Mouse (Mus musculus) bone marrow, adult 2 months (tissue): ENCODE data around the gene Chrna10. TPM values are rescaled to one million over a fixed set of nuclear protein-coding genes. Genes with fewer than 3 reads are reported as not detected.
A peak's percentile ranks its signal among the peaks of the same experiment; 100 is the strongest.

Experiments used
- H3K27ac ChIP-seq: fragments of 200-500 bp; 2 replicates; pipeline ENCODE4 v1.5.1; 2012; ENCODE audit warnings: low read depth, mild to moderate bottlenecking, control low read depth, inconsistent platforms, low read length; ENCODE audit not compliant: control insufficient read depth, poor library complexity, insufficient read depth
- H3K4me1 ChIP-seq: fragments of 200-500 bp; 2 replicates; pipeline ENCODE4 v1.6.1; 2011; ENCODE audit warnings: low read length; ENCODE audit not compliant: control insufficient read depth, insufficient read depth
- H3K4me3 ChIP-seq: fragments of 200-500 bp; replicated peaks from 2 replicates; pipeline ENCODE3; 2011; ENCODE audit warnings: mild to moderate bottlenecking, low read depth, low read length, control low read depth; ENCODE audit not compliant: control insufficient read depth
- CTCF ChIP-seq: fragments of 200-500 bp; IDR thresholded peaks from 2 replicates; pipeline ENCODE4 v1.5.1; 2011; ENCODE audit warnings: low read length, control low read depth; ENCODE audit not compliant: control insufficient read depth, insufficient read depth
- POLR2A ChIP-seq: fragments of 200-500 bp; IDR thresholded peaks from 2 replicates; pipeline ENCODE4 v1.6.1; 2011; ENCODE audit warnings: low read depth, mild to moderate bottlenecking, control low read depth, low read length, borderline replicate concordance; ENCODE audit not compliant: control insufficient read depth
- WGBS: fragments of 180-500 bp; shearing (Covaris S2); methylation state at CpG from one replicate; pipeline ENCODE4 v1.1.7; 2018; 5-methylcytosine and 5-hydroxymethylcytosine counted together
- polyA plus RNA-seq: library from polyadenylated mRNA; stranded (reverse); fragments of >200 nt; gene quantifications from 2 replicates; pipeline ENCODE4 v1.2.4, GENCODE M21; 2011; ENCODE audit warnings: low replicate concordance; ENCODE audit not compliant: missing spikeins, insufficient read depth, insufficient read length

Gene Chrna10
- polyA plus RNA-seq, 1 experiment = not detected

- Histone ChIP-seq H3K4me1 (peaks cover 1% of the 10 kb centered on the region), H3K27ac (no peak overlapping the region), H3K4me3 (peak overlapping the region; percentile 48)
- TF ChIP-seq CTCF (no peak), POLR2A (no peak)
- 9% methylated on average over 30 of the region's 30 CpGs for WGBS
These were observed 16.6 kb downstream of the Chrna10 start for GRCm38 (mm10) chr7:102099760-102100661.

- Histone ChIP-seq H3K4me1 (no peaks in the 10 kb centered on the region), H3K27ac (no peak overlapping the region), H3K4me3 (no peak overlapping the region)
- TF ChIP-seq CTCF (no peak), POLR2A (no peak)
- 69% methylated on average over 4 of the region's 4 CpGs for WGBS
These were observed 29.3 kb downstream of the Chrna10 start for GRCm38 (mm10) chr7:102087336-102087735.

- 88% methylated on average over 26 of the region's 26 CpGs for WGBS
- Histone ChIP-seq H3K27ac (no peak overlapping the region), H3K4me3 (no peak overlapping the region), H3K4me1 (no peaks in the 10 kb centered on the region)
- no peak for TF ChIP-seq POLR2A
- no peak for TF ChIP-seq CTCF
These were observed 32.5 kb downstream of the Chrna10 start for GRCm38 (mm10) chr7:102084041-102084696.

- WGBS = 66% methylated on average over 5 of the region's 5 CpGs
- TF ChIP-seq POLR2A (no peak), CTCF (no peak)
- no peak within 1 kb of the TSS for H3K27ac ChIP-seq
These were observed 33.8 kb downstream of the Chrna10 start, which contains the start of gene Trpc2 for GRCm38 (mm10) chr7:102082816-102083215. TSS of gene Trpc2 (plus strand) at chr7:102083116.

GRCm38 (mm10) chr7:102081784-102082183, 34.8 kb downstream of the Chrna10 start:
- WGBS = 93% methylated on average over 5 of the region's 5 CpGs
- no peak overlapping the region for H3K4me3 ChIP-seq
- TF ChIP-seq CTCF (no peak), POLR2A (no peak)
- H3K4me1 ChIP-seq = no peaks in the 10 kb centered on the region
- no peak overlapping the region for H3K27ac ChIP-seq

More at GRCm38 (mm10) chr7:102082816-102083215, 33.8 kb downstream of the Chrna10 start, which contains the start of gene Trpc2:
- H3K4me1 ChIP-seq = no peaks in the 10 kb centered on the region
- no peak within 1 kb of the TSS for H3K4me3 ChIP-seq

- Histone ChIP-seq H3K4me1 (no peaks in the 10 kb centered on the region), H3K27ac (no peak overlapping the region), H3K4me3 (no peak overlapping the region)
- no peak for TF ChIP-seq POLR2A
- TF ChIP-seq CTCF = no peak
- WGBS = 88% methylated on average over 8 of the region's 8 CpGs
These were observed 36.3 kb downstream of the Chrna10 start for GRCm38 (mm10) chr7:102080311-102080710.

GRCm38 (mm10) chr7:102078517-102078916, 38.1 kb downstream of the Chrna10 start:
- no peak for TF ChIP-seq CTCF
- TF ChIP-seq POLR2A = no peak
- 78% methylated on average over 7 of the region's 7 CpGs for WGBS
- H3K4me1 ChIP-seq = no peaks in the 10 kb centered on the region
- no peak overlapping the region for H3K4me3 ChIP-seq
- no peak overlapping the region for H3K27ac ChIP-seq

GRCm38 (mm10) chr7:102076714-102077296, 39.8 kb downstream of the Chrna10 start:
- no peak overlapping the region for H3K27ac ChIP-seq
- peak; percentile 73 for TF ChIP-seq CTCF
- no peak for TF ChIP-seq POLR2A
- WGBS = 72% methylated on average over 7 of the region's 7 CpGs
- no peak overlapping the region for H3K4me3 ChIP-seq
- no peaks in the 10 kb centered on the region for H3K4me1 ChIP-seq
